In the genomic region with DNA sequence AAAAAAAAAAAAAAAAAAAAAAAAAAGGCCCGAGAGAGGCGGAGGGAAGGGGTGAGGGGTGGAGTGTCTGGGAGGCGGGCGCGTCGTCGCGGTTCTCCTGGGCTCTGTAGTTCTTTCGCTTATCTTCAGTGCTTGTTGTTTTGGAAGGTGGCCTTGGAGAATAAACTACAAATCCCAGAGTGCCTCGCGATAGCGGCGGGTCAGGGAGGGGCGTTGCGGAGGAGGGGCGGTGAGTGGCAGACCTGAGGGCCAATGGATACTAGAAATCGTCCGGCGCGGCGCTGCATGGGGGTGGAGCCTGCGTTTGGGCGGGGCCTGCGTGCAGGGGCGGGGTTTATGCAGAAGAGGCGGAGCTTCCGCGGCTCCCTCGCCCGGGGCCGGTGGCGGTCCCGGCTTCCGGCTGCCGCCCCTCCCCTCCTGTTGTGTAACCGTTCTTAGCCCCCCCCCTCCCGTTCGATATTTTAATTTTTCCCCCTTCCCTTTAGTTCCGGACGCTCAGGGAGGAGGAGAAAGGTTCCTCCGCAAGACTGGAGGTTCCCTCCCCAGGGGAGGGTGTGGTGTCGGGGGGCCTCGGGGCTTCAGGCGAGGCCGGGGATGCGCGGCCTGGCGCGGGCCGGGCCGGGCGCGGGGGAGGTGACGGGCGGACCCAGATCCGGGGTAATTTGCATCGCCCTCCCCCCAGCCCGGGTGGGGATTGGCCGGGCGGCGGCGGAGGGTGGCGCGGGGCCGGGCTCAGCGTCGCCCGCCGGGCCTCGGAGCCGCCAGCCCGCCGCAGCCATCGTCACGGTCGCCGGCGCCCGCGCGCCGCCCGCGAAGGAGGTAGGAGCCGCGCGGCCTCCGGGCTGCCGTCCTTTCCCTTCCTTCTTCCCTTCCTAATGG, we compare ENCODE assay signal across 1 mouse cellular context.
TF ChIP-seq lines count a peak whose summit lies in the region.

No protein-coding gene starts in this region.

TF ChIP-seq in ES-E14, 5 proteins besides CTCF, POLR2A, EP300 and RAD21:
- peak; percentile 97 for TF ChIP-seq HCFC1 (IDR thresholded peaks at IDR 0.05; ENCODE audit: borderline replicate concordance, insufficient read depth, low read length)
- TF ChIP-seq MAFK (IDR thresholded peaks at IDR 0.05; ENCODE audit: insufficient read depth, low read depth, low read length), result no peak
- TF ChIP-seq CHD2 (IDR thresholded peaks at IDR 0.05; ENCODE audit: low read depth, low read length), result peak; percentile 80
- TF ChIP-seq ZNF384 (IDR thresholded peaks at IDR 0.05; ENCODE audit: low read depth, low read length), result peak; percentile 99
